Mouse (Mus musculus): ENCODE results near the gene Zcwpw1.

The Zcwpw1 gene

DNA sequence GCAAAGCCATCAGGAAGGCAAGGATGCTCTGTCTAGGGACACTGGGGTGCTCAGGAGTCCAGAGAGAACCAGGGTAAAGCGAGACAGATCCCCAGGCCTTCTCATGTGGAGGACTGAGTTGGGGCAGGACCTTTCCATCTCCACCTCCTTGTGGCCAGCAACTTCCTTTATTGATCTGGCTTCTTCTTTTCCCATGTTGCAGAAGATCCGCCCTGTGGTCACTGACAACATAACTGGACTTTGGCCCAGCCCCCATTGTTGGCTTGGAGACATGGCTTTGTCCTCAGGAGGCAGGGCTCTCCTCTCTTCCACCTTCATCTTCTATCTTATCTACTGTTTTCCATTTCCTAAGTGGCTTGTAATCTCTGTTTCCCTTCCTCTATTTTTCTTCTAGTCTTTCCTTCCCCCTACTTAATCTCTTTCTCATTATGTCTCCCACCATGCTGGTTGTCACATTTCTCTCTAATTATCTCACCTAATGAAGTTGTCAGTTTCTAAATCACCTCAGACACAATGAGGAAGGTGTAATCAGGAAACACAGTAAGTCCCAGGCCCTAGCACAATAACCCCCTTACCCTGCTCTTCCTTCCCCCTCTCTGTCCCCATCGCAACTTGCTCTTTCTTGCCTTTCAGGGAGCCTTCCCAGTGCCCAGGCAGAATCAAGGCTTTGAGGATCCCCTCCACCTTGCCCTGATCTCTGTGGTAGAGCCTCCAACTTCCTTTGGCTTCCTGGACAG, 84.2 kb downstream of the Zcwpw1 start, which contains the start of gene Pilrb2:
Gene Pilrb2, minus strand, starts transcription at position 172 of the 737 bp plus-strand sequence.
- in situ Hi-C loops (cut with MboI; ENCODE audit: low pct_unique_long_range_greater_than_20kb in 1 of 2, low sequenced_read_pairs in 2 of 2, unreplicated experiment in 1 of 2) = loop anchor here in 1 of 2 experiments (10.0 kb wide), 1 partner anchor 77 kb away; no protein-coding TSS in a partner anchor
